Mouse (Mus musculus) CD8-positive naive resting alpha-beta T cell, adult 2 months (primary cell): ENCODE data around the gene Mlh3.

Source experiments
- DNase-seq, 2 experiments: peaks; one replicate each; pipeline ENCODE4 v3.0.0; 2022; ENCODE audit warnings: low read depth in 2 of 2, low spot score in 2 of 2

The Mlh3 gene

DNA sequence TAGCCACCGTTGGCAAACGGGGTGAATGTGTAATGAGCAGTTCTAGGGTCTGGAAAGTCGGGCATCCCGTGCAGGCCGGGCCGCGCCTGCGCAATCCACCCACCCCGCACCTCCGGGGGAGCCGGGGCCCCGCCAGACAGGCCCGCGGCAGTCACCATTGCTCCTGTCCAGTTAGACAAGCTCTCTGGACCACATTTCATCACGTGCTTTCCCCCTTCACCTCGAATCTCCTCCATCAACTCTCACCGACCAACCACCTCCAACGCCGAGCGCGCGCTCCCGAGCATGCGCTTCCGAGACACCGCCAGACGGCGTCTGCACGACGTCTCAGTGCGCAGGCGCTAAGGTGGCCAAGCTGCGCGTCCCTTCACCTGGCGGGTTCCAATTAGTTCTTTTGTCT, at the start of gene Mlh3:
Gene Mlh3 (minus strand): TSS at position 281 of the 400 bp plus-strand sequence.
- peak; percentile 73 to 81 for DNase-seq

DNA sequence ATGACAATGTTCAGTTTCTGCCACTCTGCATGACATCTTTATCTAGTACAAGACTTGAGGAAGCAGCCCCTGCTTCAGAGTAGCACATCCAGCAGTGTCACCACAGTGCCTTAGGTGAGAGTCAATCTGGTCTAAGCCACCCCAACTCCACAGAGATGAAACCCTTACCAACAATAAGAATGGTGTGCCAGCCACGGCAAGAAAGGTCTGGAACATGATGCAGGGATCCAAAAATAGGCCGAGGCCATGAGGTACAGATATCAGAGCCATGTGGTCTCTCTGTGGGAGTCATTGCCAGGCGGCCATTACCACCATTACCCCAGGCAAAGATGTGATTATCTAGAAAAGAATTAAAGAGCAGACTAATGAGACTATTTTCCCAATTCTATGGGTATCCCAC, 38.3 kb upstream of the Mlh3 start:
- no peak for DNase-seq

DNA sequence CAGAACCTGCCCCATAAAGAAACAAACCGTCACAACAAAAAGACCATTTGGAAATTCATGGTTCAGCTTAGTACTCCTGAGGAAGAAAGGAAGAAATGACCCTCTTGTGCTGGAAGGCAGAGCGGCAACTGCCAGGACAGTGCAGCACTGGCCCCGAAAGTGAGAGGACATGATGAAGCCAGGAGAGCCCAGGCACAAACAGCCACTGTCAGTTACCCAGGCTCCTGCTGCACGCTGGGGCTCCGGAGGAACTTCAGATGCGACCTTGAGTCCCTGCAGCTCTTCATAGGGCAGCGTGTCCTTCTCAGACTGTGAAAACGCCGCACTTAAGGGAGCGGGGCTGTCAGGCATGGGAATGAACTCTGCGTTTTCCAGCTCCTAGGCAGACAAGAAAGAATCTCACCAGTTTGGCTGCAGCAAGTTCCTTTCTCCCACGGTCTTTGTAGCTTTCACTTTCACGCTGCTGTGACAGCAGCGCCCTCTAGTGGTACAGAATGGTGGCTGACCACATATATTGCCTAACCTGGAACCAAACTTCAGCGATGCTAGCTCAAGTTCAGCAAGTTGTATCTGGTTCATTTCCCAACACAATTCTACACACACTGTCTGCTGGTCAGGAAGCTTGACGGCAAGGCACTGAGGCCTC, 35.0 kb upstream of the Mlh3 start:
- DNase-seq, result peak; percentile 75

DNA sequence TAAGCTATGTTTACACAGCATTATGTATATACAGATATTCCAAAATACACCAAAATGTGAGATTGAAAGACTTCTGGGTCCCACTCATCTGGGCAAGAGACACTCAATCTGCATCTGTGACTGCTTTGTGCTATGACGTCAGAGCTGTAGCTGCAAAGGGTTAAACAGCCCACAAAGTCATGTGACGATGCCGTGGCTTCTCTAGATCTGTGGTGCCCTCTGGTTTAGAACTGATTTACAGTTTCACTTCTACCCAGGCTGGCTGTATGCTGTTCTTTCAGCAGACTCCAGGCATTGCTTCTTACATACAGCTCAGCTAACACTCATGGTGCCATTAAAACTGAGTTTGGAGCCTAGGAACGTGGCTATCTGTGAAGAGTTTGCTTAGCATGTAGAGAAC, 34.3 kb upstream of the Mlh3 start:
- peak; percentile 18 to 33 for DNase-seq

DNA sequence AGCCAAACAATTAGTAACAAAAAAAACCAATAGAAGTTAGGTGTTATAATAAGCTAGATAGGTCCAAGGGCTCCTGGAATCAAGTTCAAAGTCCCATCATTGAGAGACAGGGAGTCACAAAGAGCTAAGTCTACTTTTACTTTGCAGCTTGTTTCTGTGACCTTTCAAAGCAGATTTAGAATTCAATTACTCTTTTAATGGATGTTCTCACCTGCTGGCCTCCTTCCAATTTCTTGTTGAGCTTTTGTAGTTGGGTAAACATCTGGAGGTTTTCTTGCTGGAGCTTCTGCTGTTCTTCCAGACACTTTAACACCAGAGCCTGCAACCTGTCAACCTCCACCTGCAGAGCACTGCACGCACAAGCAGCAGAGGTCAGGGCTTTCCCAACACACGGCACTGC, 32.9 kb upstream of the Mlh3 start:
- DNase-seq, result no peak

DNA sequence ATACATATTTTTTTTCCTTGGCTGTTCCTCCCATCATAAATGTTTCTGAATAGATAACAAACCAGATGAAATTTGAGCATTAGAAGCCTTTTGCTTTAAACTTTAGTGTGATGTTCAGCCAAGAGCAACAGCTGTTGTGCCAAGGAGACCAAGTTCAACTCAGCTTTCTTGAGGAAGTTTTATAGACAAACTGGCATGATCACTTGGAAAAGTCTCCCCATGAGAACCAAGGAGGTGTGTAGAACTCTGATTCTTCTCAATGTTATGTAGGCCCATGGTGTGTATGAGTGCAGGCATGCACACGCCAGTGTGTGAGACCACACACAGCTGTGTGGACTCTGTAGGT, 28.4 kb upstream of the Mlh3 start:
- no peak for DNase-seq

DNA sequence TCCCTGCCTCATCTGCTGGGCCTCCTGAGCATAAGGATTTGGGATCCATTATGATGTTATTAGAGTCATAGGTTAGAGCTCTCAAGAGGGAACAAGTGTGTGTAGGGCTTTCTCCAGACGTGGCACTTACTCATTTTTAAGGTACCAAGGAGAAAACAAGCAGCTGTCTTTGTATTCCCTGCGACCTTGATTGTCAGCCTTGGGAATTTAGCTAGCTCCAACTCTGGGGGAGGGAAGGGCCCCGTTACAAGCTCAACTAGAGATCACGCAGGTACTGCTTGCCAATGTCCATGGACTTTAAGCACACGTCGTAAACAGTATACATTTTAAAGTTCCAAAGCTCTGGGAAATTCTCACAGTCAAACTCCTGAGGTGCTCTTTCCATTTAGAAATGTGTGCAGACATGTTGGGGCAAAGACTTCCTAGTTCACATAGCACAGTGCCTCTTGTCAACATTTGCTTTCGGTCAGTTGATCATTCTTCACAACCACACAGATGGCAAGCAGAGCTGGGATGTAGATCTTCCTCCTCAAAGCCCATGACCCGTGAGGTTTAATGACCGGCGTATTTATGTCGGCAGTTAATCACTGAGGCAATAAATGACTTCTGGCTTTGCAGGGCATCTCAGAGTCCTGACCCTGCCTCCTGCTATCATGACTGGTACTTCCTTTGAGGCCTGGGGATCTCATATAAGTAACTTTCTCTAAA, 27.9 kb upstream of the Mlh3 start:
- DNase-seq, result no peak

DNA sequence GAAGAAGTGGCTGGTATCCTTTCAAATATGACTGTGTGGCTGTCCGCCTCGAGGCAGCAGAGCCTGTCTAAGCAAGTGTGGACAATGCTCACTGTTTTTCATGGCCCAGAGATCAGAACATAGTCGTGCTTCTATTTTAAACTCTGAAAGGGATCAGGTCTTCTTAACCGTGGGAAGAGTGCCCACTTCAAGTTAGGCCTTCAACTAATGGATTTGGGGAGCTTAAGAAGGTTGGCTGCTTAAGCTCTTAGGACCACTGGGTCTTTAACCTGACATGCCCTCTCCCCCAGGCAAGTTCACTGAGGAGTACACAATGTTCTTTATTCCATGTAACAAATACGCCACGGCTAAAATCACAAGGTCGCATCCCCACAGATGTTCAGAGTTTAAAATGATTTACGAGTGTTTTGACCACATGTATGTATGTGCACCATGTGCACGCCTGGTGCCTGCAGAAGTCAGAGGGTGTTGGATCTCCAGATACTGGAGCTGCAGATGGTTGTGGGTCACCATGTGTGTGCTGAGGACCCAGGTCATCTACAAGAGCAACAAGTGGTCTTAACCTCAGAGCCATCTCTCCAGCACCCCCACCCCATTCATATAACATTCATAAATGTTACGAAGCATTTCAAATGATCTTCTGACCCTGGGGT, 27.1 kb upstream of the Mlh3 start:
- DNase-seq, result no peak

DNA sequence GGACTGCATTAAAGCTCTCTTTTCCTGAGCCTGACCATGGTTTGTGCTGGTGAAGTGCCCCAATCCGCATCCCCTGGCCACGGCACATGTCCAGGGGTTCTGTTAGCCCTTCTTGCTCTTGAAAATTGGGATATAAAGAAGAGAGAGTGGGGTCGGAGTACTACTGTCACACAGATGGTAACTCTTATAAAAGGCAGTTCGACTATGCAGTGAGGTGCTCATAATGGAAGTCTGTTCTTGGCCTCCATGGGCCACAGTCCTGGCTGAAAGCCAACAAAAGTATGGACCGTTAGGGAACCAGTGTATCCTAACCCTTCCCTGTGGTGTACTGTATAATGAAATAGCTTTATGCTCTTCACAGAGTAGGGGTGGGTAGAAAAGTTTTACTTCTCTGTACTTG, 26.5 kb upstream of the Mlh3 start:
- DNase-seq, result no peak

DNA sequence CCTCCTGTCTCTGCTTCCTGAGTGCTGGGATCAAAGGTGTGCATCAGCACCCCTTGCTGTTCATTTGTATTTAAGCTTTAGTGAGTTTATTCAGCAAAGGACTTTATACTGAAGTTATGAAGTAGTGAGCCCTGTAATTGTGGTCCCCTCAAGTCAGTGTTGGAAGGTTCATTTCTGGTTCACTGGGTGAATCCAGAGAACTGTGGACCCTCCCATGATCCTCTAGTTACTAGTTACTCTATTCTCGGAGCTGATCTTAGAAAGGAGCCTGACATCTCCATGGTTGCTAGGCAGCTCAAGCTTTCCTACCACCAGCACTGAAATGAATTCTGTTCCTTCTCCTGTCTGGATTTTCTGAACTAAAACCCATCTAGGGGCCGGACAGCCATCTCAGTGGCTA, 25.1 kb upstream of the Mlh3 start:
- DNase-seq, result no peak

DNA sequence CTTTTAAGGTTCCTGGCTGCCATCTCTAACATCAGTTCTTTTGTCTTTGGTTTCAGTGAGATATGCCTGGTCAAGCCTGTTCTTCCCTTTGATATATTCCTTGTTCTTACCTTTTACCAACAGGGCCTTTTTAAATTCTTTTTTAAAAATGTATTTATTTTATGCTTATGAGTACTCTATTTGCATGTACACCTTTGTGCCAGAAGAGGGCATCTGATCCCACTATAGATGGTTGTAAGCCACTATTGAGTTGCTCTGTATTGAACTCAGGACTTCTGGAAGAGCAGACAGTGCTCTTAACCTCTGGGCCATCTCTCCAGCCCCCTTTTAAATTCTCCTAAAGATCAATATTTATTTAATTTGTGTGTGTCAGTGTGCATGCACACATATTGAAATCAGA, 22.5 kb upstream of the Mlh3 start:
- DNase-seq, result no peak

DNA sequence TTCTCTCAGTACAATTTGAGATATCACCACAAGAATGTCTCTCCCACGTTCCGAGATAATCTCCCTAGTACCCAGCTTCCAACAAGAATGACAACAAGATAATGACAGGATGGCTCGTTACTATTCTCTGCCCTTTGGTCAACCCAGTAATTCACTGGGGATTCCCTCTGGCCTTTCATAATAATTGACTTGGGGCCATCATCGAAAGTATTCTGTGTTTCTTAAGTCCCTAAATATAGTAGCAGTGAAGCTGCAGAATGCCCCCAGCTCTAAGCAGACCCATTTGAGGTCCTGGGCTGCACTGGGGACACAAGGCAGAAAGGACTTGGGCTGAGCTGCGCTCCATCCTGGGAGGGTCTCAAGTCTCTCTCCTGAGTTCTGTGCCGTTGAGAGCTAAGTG, 21.9 kb upstream of the Mlh3 start:
- no peak for DNase-seq

DNA sequence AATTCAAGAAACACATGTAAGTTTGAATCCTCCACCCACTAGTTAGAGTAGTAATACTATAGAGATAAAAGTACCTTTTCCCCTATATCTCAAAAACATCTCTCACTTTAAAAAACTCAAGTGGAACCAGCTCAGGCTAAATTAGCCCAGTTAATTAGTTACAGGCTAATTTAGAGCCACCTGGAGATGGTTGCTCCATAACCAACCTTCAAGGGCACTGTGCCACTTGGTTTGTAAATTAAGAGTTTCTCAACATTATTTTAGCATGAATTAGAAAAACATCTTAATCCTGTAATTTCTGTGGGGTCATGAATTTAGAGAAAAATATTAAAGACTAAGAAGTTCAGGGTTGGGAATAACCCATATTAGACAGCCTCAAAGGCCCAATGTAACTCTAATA, 21.1 kb upstream of the Mlh3 start:
- no peak for DNase-seq

DNA sequence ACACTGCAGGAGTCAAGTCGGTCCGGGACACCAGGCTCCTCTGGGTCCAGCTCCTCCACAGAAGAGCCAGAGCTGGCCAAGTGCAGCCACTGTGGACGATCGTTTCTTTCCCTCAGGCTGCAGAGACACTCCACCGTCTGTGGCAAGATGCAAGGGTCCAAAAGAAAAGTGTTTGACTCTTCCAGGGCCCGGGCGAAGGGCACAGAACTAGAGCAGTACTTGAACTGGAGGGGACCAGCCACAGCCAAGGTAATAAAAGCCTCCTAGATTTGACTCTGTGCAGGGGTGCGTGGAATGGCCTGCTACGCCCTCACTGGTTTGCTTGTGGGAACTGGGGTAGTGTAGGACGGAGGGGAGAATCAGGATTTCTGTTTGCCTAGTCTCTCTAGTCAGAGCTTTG, 20.2 kb upstream of the Mlh3 start:
- no peak for DNase-seq

DNA sequence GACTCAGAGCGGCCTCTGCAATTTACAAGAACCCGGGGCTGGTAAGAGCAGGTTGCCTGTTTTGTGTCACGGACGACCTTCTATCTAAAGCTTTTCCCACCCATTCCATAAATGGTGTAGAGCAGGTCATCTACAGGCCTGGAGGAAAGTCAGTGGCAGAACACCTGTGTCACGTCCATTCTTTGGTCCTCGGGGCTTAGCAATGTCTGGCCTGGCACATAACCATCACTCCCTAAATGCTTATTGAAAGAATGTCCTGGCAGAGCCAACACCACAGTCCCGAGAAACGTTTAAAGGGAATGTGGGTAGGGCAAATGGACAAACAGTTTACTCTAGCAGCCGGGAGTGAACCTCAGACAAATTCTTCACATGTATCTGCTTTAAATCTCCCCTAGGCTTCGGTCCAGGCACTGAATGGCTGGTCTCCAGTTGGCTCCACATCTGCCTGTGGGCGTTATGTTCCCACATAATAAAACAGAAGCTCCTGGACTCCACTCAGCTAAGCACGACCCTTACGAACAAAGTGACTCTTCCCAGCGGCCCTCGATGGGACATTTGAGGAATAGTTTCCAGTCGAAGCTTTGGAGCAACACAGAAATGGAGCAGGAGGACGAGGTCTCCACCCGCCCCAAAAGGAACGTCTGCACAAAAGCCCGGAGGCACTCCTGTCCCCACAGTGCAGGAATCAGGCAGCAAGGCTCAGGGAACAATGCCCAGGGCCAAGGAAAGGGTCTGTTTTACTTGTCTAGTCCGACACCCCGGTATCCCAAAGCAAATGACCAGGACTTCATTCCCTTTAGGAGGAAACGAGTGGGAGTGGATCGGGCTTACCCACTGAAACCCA, 19.0 kb upstream of the Mlh3 start:
- DNase-seq, result no peak

DNA sequence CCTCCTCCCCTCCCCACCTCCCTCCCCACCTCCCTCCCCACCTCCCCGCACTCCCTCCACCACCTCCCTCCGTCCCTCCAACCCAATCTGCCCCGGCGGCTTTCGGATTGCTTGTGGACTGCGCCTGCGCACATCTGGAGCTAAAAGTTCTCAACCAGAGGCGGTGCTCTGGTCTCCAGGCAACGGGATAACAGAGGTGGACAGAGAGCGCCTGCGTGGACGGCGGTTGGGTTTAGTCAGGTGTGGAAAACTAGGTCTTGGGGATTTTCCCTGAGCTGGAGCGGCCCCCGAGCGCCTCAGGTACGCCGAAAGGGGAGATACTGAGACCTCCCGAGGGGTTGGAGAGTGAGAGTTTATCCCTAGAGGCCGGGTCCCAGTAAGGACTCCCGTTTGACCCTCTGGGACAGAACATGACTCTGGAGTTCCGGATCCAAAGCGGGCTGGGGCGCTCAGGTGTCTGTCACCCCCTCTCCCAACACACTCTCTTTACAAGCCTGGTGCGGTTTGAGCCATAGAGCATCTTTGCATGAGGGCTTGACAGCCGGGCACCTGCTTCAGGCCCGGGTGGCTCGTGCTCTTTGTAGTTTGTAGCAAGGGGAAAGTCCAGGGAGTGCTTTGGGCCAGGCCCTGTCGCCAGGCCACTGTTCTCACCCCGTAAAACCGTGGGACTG, 18.2 kb upstream of the Mlh3 start, which contains the start of gene Zc2hc1c:
Gene Zc2hc1c (plus strand): TSS at position 106 of the 671 bp plus-strand sequence.
- DNase-seq, result peak; percentile 29 to 30

DNA sequence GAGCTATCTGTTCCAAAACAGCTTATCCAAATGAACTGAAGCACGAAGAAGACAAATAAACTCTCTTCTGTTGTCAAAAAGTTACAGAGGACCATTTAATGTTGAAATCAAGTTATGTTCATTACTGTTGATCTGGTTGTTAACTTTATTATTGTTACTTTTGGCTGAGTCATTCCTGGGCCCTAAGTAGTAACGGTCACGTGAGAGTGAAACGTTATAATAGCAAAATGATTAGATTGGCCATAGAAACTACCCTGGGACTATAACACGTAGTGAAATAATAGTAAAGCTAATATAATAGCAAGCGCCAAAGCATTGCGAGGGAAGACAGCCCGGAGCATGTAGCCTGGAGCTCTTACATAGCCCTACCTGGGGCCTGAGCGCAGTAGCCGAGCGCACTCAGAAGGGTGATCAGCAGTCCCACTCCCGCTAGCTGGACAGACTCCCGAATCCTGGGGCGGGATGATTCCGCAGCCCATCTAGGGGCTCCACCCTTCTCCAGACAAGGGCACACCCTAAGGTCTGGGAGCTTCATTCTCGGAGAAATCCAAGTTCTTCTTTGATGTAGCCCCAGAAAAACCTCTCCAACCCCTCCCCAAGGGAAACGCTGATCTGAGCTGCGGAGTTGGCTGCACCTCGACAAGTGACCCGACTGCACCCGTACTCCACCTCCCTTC, 17.5 kb upstream of the Mlh3 start, which contains the start of gene Acyp1:
Gene Acyp1 (minus strand): TSS at position 630 of the 677 bp plus-strand sequence.
- DNase-seq, result no peak

DNA sequence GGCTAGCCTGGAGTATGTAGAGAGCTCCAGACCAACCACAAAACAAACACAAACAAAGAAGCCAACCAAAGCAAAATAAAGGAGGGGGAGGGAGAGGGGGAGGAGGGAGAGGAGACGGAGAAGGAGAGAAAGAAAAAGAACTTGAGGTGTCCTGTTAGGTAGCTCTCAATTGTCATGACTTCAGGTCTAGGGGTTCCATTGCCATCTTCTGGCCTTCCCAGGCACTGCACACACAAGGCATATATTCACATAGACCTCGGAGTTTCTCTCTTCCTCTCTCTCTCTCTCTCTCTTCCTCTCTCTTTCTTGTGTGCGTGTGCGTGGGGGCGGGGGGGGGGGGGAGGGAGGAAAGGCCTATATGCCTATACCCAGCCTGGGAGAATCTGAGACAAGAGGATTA, 16.5 kb upstream of the Mlh3 start:
- DNase-seq, result peak in 1 of 2 experiments; percentile 22

DNA sequence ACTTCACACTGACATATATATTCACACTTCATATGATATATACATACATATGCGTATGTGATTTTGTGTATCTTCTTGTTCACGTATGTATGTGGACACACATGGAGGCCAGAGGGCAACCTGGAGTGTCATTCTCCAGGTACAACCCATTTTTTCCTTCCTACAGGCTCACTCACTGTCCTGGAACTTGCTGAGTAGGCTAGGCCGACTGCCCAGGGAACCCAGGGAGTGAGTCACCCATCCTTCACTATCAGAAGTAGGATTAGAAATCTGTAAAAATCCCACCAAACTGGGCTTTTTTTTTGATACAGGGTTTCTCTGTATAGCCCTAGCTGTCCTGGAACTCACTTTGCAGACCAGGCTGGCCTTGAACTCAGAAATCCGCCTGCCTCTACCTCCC, 14.6 kb upstream of the Mlh3 start:
- DNase-seq, result no peak

DNA sequence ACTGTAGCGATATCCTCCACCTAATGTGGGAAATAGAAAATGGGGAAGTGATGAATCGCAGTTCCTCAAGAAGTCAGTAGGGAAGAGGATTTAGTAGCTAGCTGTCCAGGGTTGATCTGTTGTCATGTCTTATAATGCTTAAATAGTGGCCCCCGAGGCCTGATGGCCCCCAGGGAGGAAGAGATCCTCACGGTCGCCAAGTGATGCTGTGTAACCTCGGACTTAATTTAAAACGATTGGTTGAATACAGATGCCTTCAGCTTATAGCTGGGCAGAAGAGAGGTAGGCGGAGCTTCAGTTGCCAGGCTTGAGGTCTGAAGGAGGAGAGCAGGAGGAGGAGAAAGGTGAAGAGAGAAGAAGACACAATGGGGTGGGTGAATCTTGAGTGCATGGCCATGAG, 13.9 kb upstream of the Mlh3 start:
- no peak for DNase-seq
